Comparison of ENCODE assay signal across 19 mouse cellular contexts in genomic region chr3:93596632-93597031, GRCm38 (mm10). TPM values are rescaled to one million over a fixed set of nuclear protein-coding genes. Genes with fewer than 3 reads are reported as not detected.
DNase-seq lines count a peak whose midpoint lies in the region; ATAC-seq and TF ChIP-seq lines count a peak whose summit lies in the region.
"Had no signal": no experiment of that assay in that cellular context is flagged by ENCODE, and none has a peak within 500 bp of the region (broad histone marks: within the 10 kb centered on the region; RNA-seq: fewer than 3 reads in every experiment).

No protein-coding gene starts in this region.

- no peak overlapping the region for H3K4me3 ChIP-seq in heart, embryonic 15.5 days
- H3K4me3 ChIP-seq in heart, embryonic 12.5 days, result no peak overlapping the region
- no peak overlapping the region for H3K4me3 ChIP-seq in lung, embryonic 14.5 days (ENCODE audit: low read depth, low read length)
- no peak overlapping the region for H3K4me3 ChIP-seq in intestine, embryonic 14.5 days (ENCODE audit: low read depth, low read length)
- H3K4me3 ChIP-seq in stomach, embryonic 15.5 days (replicated peaks), result no peak overlapping the region
- H3K4me3 ChIP-seq: hindbrain, embryonic 10.5 days; midbrain, embryonic 10.5 days had no signal

- no peak for TF ChIP-seq CTCF in lung, embryonic 14.5 days (IDR thresholded peaks at IDR 0.05; ENCODE audit: low read depth)

- H3K9ac ChIP-seq in heart, embryonic 15.5 days, result no peak overlapping the region
- H3K9ac ChIP-seq in heart, embryonic 12.5 days, result no peak overlapping the region
- H3K9ac ChIP-seq in lung, embryonic 14.5 days, result no peak overlapping the region
- H3K9ac ChIP-seq in intestine, embryonic 14.5 days (ENCODE audit: low read length), result no peak overlapping the region
- no peak overlapping the region for H3K9ac ChIP-seq in stomach, embryonic 15.5 days

- H3K4me2 ChIP-seq in heart, embryonic 15.5 days, result no peak overlapping the region
- no peak overlapping the region for H3K4me2 ChIP-seq in heart, embryonic 12.5 days
- no peak overlapping the region for H3K4me2 ChIP-seq in lung, embryonic 14.5 days
- 0 out of 2 replicates have a peak overlapping the region, but pooled peaks have one; percentile 5 for H3K4me2 ChIP-seq in intestine, embryonic 14.5 days (ENCODE audit: low read length)
- H3K4me2 ChIP-seq in stomach, embryonic 15.5 days, result no peak overlapping the region

- 56% methylated on average over 1 of the region's 1 CpGs for WGBS in heart, embryonic 15.5 days
- WGBS in heart, embryonic 12.5 days, result 73% methylated on average over 1 of the region's 1 CpGs
- WGBS in lung, embryonic 14.5 days, result 90% methylated on average over 1 of the region's 1 CpGs
- 82% methylated on average over 1 of the region's 1 CpGs for WGBS in intestine, embryonic 14.5 days
- WGBS in stomach, embryonic 15.5 days, result 81% methylated on average over 1 of the region's 1 CpGs

- ATAC-seq in heart, embryonic 15.5 days (replicated peaks; ENCODE audit: insufficient number of reproducible peaks, insufficient read depth, low FRiP score, low read depth), result no peak
- ATAC-seq in heart, embryonic 12.5 days (ENCODE audit: insufficient number of reproducible peaks, low FRiP score), result no peak
- 0 out of 2 replicates have a peak, but pooled peaks have one; percentile 34 for ATAC-seq in lung, embryonic 14.5 days (ENCODE audit: insufficient read depth)
- 0 out of 2 replicates have a peak, but pooled peaks have one; percentile 21 for ATAC-seq in intestine, embryonic 14.5 days (replicated peaks; ENCODE audit: low FRiP score, low TSS enrichment, low read depth)
- ATAC-seq in stomach, embryonic 15.5 days (ENCODE audit: insufficient read depth, low FRiP score, low read depth), result no peak

- peaks cover 6% of the 10 kb centered on the region for H3K4me1 ChIP-seq in heart, embryonic 15.5 days (replicated peaks)
- H3K4me1 ChIP-seq in heart, embryonic 12.5 days (replicated peaks), result no peaks in the 10 kb centered on the region
- 0 out of 2 replicates have a peak, but pooled peaks cover 4% of the 10 kb centered on the region for H3K4me1 ChIP-seq in lung, embryonic 14.5 days (ENCODE audit: insufficient read depth)
- peaks cover 16% of the 10 kb centered on the region for H3K4me1 ChIP-seq in intestine, embryonic 14.5 days (replicated peaks; ENCODE audit: control insufficient read depth, insufficient read depth, low read length)
- peaks cover 4% of the 10 kb centered on the region; the same call in 1 of the 2 replicates for H3K4me1 ChIP-seq in stomach, embryonic 15.5 days

- H3K9me3 ChIP-seq in heart, embryonic 15.5 days (replicated peaks), result no peaks in the 10 kb centered on the region
- H3K9me3 ChIP-seq in heart, embryonic 12.5 days (replicated peaks), result no peaks in the 10 kb centered on the region
- H3K9me3 ChIP-seq in lung, embryonic 14.5 days (ENCODE audit: low read depth, low read length), result no peaks in the 10 kb centered on the region
- H3K9me3 ChIP-seq in intestine, embryonic 14.5 days (ENCODE audit: control insufficient read depth, low read length), result no peaks in the 10 kb centered on the region
- no peaks in the 10 kb centered on the region for H3K9me3 ChIP-seq in stomach, embryonic 15.5 days
- H3K9me3 ChIP-seq: hindbrain, embryonic 10.5 days; midbrain, embryonic 10.5 days had no signal

- no peak for DNase-seq in lung, embryonic 14.5 days
- DNase-seq in lung, postnatal 4 days, result no peak
- peak; percentile 61 for DNase-seq in intestine, embryonic 14.5 days (ENCODE audit: low spot score)
- DNase-seq in right cerebral cortex, adult 18-20 months, result no peak
- no peak for DNase-seq in adrenal gland, postnatal 36 days
- DNase-seq: cerebellum, adult 11 months; thymus, postnatal 36 days had no signal

- H3K36me3 ChIP-seq in heart, embryonic 15.5 days, result no peaks in the 10 kb centered on the region
- no peaks in the 10 kb centered on the region for H3K36me3 ChIP-seq in heart, embryonic 12.5 days
- no peaks in the 10 kb centered on the region for H3K36me3 ChIP-seq in lung, embryonic 14.5 days (ENCODE audit: insufficient read depth)
- no peaks in the 10 kb centered on the region for H3K36me3 ChIP-seq in intestine, embryonic 14.5 days (ENCODE audit: control insufficient read depth, insufficient read depth, low read length)
- H3K36me3 ChIP-seq in stomach, embryonic 15.5 days, result no peaks in the 10 kb centered on the region
- H3K36me3 ChIP-seq: hindbrain, embryonic 10.5 days; midbrain, embryonic 10.5 days had no signal

- no peaks in the 10 kb centered on the region for H3K27me3 ChIP-seq in heart, embryonic 15.5 days
- no peaks in the 10 kb centered on the region for H3K27me3 ChIP-seq in heart, embryonic 12.5 days (replicated peaks)
- H3K27me3 ChIP-seq in lung, embryonic 14.5 days (ENCODE audit: insufficient read depth, low read length), result no peaks in the 10 kb centered on the region
- H3K27me3 ChIP-seq in intestine, embryonic 14.5 days (replicated peaks; ENCODE audit: control insufficient read depth, insufficient read depth, low read length), result no peaks in the 10 kb centered on the region
- H3K27me3 ChIP-seq in stomach, embryonic 15.5 days (replicated peaks), result no peaks in the 10 kb centered on the region

- H3K27ac ChIP-seq in heart, embryonic 15.5 days, result peak overlapping the region; percentile 70
- H3K27ac ChIP-seq in heart, embryonic 12.5 days (ENCODE audit: poor library complexity, severe bottlenecking), result no peak overlapping the region
- peak overlapping the region; percentile 18; the same call in 1 of the 2 replicates for H3K27ac ChIP-seq in lung, embryonic 14.5 days (ENCODE audit: low read depth)
- H3K27ac ChIP-seq in intestine, embryonic 14.5 days (ENCODE audit: low read depth), result peak overlapping the region; percentile 82
- peak overlapping the region; percentile 76 for H3K27ac ChIP-seq in stomach, embryonic 15.5 days
- H3K27ac ChIP-seq: hindbrain, embryonic 10.5 days; midbrain, embryonic 10.5 days had no signal

RNA-seq across cellular contexts. Expression of gene S100a10, which starts 41.8 kb away (rescaled TPM):
- 249 and 250 TPM in 2 replicates for polyA plus RNA-seq in heart, embryonic 15.5 days (2015; fragmentation: Nextera tagmentation; extraction: Ambion mirVana)
- 186 and 199 TPM in 2 replicates for polyA plus RNA-seq in heart, embryonic 12.5 days (2016; fragmentation: Nextera tagmentation; extraction: Ambion mirVana)
- 196 and 220 TPM in 2 replicates for polyA plus RNA-seq in lung, embryonic 14.5 days (2014; fragmentation: Nextera tagmentation; extraction: Ambion mirVana)
- polyA plus RNA-seq in intestine, embryonic 14.5 days (2014; fragmentation: Nextera tagmentation; extraction: Ambion mirVana), result 497 and 519 TPM in 2 replicates
- 444 and 470 TPM in 2 replicates for polyA plus RNA-seq in stomach, embryonic 15.5 days (2015; fragmentation: Nextera tagmentation; extraction: Ambion mirVana)
- 100 to 1,000 TPM; 166 to 192 TPM for total RNA-seq in adrenal gland, postnatal 36 days (2021)

RNA-seq across cellular contexts. Expression of gene Tdpoz2, which starts 55.9 kb away (rescaled TPM):
- not detected in 2 replicates for polyA plus RNA-seq in heart, embryonic 15.5 days (2015; fragmentation: Nextera tagmentation; extraction: Ambion mirVana)
- not detected in 2 replicates for polyA plus RNA-seq in heart, embryonic 12.5 days (2016; fragmentation: Nextera tagmentation; extraction: Ambion mirVana)
- polyA plus RNA-seq in lung, embryonic 14.5 days (2014; fragmentation: Nextera tagmentation; extraction: Ambion mirVana), result not detected in 2 replicates
- polyA plus RNA-seq in intestine, embryonic 14.5 days (2014; fragmentation: Nextera tagmentation; extraction: Ambion mirVana), result not detected in 2 replicates
- polyA plus RNA-seq in stomach, embryonic 15.5 days (2015; fragmentation: Nextera tagmentation; extraction: Ambion mirVana), result not detected in 2 replicates
- total RNA-seq in adrenal gland, postnatal 36 days (2021), result under 1 TPM in 1 of 2 experiments, not detected in 1; 0.46 TPM
- total RNA-seq: common myeloid progenitor, adult 5-6 weeks; gastrocnemius, adult 8-10 months had no signal
- polyA plus RNA-seq: activated CD4-positive, CD25-positive, alpha-beta regulatory T cell, adult 4 months; CD4-positive, CD25-positive, alpha-beta regulatory T cell, adult 4 months; forebrain, embryonic 14.5 days; hindbrain, embryonic 10.5 days; limb, embryonic 11.5 days; liver, embryonic 16.5 days; midbrain, embryonic 10.5 days had no signal

Comparison
In these comparisons a context has a peak if more than half of its experiments do, and no peak if none do; other contexts are left out.
1. ATAC-seq: peak in lung, embryonic 14.5 days (single experiment) and intestine, embryonic 14.5 days (single experiment); none in heart, embryonic 15.5 days (single experiment), heart, embryonic 12.5 days (single experiment) and stomach, embryonic 15.5 days (single experiment).